Mouse (Mus musculus) midbrain, embryonic 14.5 days (tissue): ENCODE measurements around the gene Mprip. TPM values are rescaled to one million over a fixed set of nuclear protein-coding genes. Genes with fewer than 3 reads are reported as not detected.
"Not testable (repeated sequence)": the region's sequence is repeated elsewhere in the genome, so short reads cannot be mapped to it uniquely, and the experiment has no call there.

ENCODE experiments used
- ATAC-seq: fragments of 200-750 bp; cut with Nextera tagmentation; 2 replicates; pipeline ENCODE4 v1.8.0; 2017; ENCODE audit warnings: moderate number of reproducible peaks, moderate library complexity; ENCODE audit not compliant: low FRiP score, low TSS enrichment
- DNase-seq: peaks from one replicate; pipeline ENCODE4 v3.0.0-alpha.2; 2015
- H3K27ac ChIP-seq: fragments of 300-500 bp; sonication (generic); replicated peaks from 2 replicates; pipeline ENCODE4 v1.5.1; 2014; ENCODE audit warnings: mild to moderate bottlenecking, low read depth, low read length, moderate library complexity
- H3K27me3 ChIP-seq: fragments of 300-500 bp; sonication (generic); 2 replicates; pipeline ENCODE4 v1.6.1; 2014; ENCODE audit warnings: low read length, control low read depth, mixed read lengths; ENCODE audit not compliant: control insufficient read depth, insufficient read depth
- H3K36me3 ChIP-seq: fragments of 300-500 bp; sonication (generic); 2 replicates; pipeline ENCODE4 v1.6.1; 2014; ENCODE audit warnings: low read length, control low read depth; ENCODE audit not compliant: control insufficient read depth, insufficient read depth
- H3K4me1 ChIP-seq: fragments of 300-500 bp; sonication (generic); 2 replicates; pipeline ENCODE4 v1.6.1; 2014; ENCODE audit warnings: mild to moderate bottlenecking, antibody characterized with exemption, low read length, control low read depth; ENCODE audit not compliant: control insufficient read depth, insufficient read depth
- H3K4me2 ChIP-seq: fragments of 300-500 bp; sonication (generic); 2 replicates; pipeline ENCODE4 v1.6.1; 2014; ENCODE audit warnings: mild to moderate bottlenecking, low read length, moderate library complexity
- H3K4me3 ChIP-seq: fragments of 300-500 bp; sonication (generic); replicated peaks from 2 replicates; pipeline ENCODE4 v1.5.1; 2014; ENCODE audit warnings: low read depth, low read length
- H3K9ac ChIP-seq: fragments of 300-500 bp; sonication (generic); replicated peaks from 2 replicates; pipeline ENCODE4 v1.6.1; 2014; ENCODE audit warnings: mild to moderate bottlenecking, low read length, moderate library complexity
- H3K9me3 ChIP-seq: fragments of 300-500 bp; sonication (generic); 2 replicates; pipeline ENCODE4 v1.6.1; 2016; ENCODE audit warnings: low read length, control low read depth, mixed read lengths; ENCODE audit not compliant: control insufficient read depth
- WGBS: fragments of 180-500 bp; shearing (Covaris S2); extraction: QIAGEN DNeasy Blood & Tissue Kit; methylation state at CpG from one replicate; pipeline ENCODE4 v1.1.7; 2014; 5-methylcytosine and 5-hydroxymethylcytosine counted together
- polyA plus RNA-seq: library from polyadenylated mRNA; unstranded; fragments of >200 nt; fragmentation: Nextera tagmentation; extraction: Ambion mirVana; gene quantifications from 2 replicates; pipeline ENCODE4 v1.2.1, GENCODE M21; 2014

The Mprip gene
- polyA plus RNA-seq, 1 experiment from 2014 or later = 68.7 TPM

GRCm38 (mm10) chr11:59715424-59715840 is 54.3 kb downstream of the Mprip start:
- H3K36me3 ChIP-seq = no peaks in the 10 kb centered on the region
- no peak overlapping the region for H3K27ac ChIP-seq
- DNase-seq (no peak), ATAC-seq (no peak)
- H3K4me1 ChIP-seq = no peaks in the 10 kb centered on the region
- H3K27me3 ChIP-seq = no peaks in the 10 kb centered on the region
- no peak overlapping the region for H3K9ac ChIP-seq
- 92% methylated on average over 3 of the region's 3 CpGs for WGBS
- no peaks in the 10 kb centered on the region for H3K9me3 ChIP-seq
- no peak overlapping the region for H3K4me3 ChIP-seq
- no peak overlapping the region for H3K4me2 ChIP-seq

GRCm38 (mm10) chr11:59717801-59718291 is 56.7 kb downstream of the Mprip start:
- Histone ChIP-seq H3K9ac (no peak overlapping the region), H3K4me1 (no peaks in the 10 kb centered on the region), H3K27me3 (no peaks in the 10 kb centered on the region), H3K36me3 (no peaks in the 10 kb centered on the region), H3K9me3 (no peaks in the 10 kb centered on the region), H3K4me2 (no peak overlapping the region), H3K4me3 (no peak overlapping the region), H3K27ac (no peak overlapping the region)
- ATAC-seq (no peak), DNase-seq (no peak)
- WGBS = 92% methylated on average over 4 of the region's 4 CpGs

DNA sequence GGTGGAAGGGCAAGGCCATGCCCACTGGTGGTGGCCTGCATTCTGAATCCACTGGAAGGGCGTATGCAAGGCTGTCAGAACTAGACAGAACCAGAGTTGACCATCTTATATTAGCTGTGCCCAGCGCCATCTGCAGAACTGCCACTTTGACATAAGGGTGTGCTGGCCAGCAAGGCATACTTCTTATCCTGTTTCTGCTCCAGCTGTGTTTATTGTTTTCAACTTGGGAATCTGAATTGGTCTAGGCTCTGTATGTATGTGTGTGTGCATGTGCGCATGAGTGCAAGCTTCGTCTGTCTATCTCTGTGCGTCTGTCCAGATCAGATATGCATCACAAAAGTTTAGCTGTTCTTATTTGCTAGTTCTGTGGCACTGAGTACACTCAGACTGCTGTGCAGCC is 58.1 kb downstream of the Mprip start:
- H3K9ac ChIP-seq = no peak overlapping the region
- DNase-seq (no peak), ATAC-seq (no peak)
- 86% methylated on average over 5 of the region's 5 CpGs for WGBS
- no peak overlapping the region for H3K4me3 ChIP-seq
- H3K4me1 ChIP-seq = no peaks in the 10 kb centered on the region
- no peak overlapping the region for H3K27ac ChIP-seq
- H3K27me3 ChIP-seq = no peaks in the 10 kb centered on the region
- H3K9me3 ChIP-seq = no peaks in the 10 kb centered on the region
- no peak overlapping the region for H3K4me2 ChIP-seq
- no peaks in the 10 kb centered on the region for H3K36me3 ChIP-seq

GRCm38 (mm10) chr11:59721385-59721784 is 60.3 kb downstream of the Mprip start:
- H3K27ac ChIP-seq = no peak overlapping the region
- H3K9me3 ChIP-seq = no peaks in the 10 kb centered on the region
- no peak for ATAC-seq
- H3K9ac ChIP-seq = no peak overlapping the region
- H3K36me3 ChIP-seq = no peaks in the 10 kb centered on the region
- H3K4me2 ChIP-seq = no peak overlapping the region
- H3K4me1 ChIP-seq = no peaks in the 10 kb centered on the region
- H3K4me3 ChIP-seq = no peak overlapping the region
- no peak for DNase-seq
- 79% methylated on average over 2 of the region's 2 CpGs for WGBS
- H3K27me3 ChIP-seq = no peaks in the 10 kb centered on the region

DNA sequence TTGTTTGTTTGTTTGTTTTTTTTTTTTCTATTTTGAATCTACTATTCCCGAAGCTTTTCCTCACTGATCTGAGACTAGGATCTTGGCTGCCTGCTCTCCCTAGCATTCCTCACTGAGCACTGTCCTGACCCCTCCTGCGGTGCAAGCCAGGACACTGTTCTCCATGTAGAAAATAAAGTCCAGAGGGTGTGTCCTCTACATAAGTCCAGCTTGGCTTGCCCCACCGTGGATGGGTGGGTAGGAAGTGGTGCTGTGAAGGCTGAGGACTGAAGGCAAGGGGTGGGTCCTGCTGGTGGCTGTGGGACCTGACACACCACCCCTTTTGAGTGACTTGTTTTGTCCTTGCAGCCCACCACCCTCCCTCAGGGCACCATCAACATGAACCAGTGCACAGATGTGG is 66.1 kb downstream of the Mprip start:
- no peak overlapping the region for H3K4me3 ChIP-seq
- WGBS = 89% methylated on average over 3 of the region's 3 CpGs

GRCm38 (mm10) chr11:59731821-59732220 is 70.7 kb downstream of the Mprip start:
- H3K4me2 ChIP-seq = no peak overlapping the region
- H3K4me3 ChIP-seq = no peak overlapping the region
- no peak for DNase-seq
- no peaks in the 10 kb centered on the region for H3K27me3 ChIP-seq
- H3K36me3 ChIP-seq = peaks cover 51% of the 10 kb centered on the region
- no peaks in the 10 kb centered on the region for H3K4me1 ChIP-seq
- no peak for ATAC-seq
- H3K9me3 ChIP-seq = no peaks in the 10 kb centered on the region
- H3K27ac ChIP-seq = no peak overlapping the region
- H3K9ac ChIP-seq = no peak overlapping the region
- WGBS = 83% methylated on average over 3 of the region's 3 CpGs

More for the DNA sequence above, 66.1 kb downstream of the Mprip start:
- Histone ChIP-seq H3K9ac (no peak overlapping the region), H3K27me3 (no peaks in the 10 kb centered on the region), H3K27ac (no peak overlapping the region), H3K9me3 (no peaks in the 10 kb centered on the region), H3K4me1 (no peaks in the 10 kb centered on the region), H3K36me3 (peaks cover 29% of the 10 kb centered on the region), H3K4me2 (no peak overlapping the region)
- DNase-seq (no peak), ATAC-seq (no peak)

GRCm38 (mm10) chr11:59732407-59733066 is 71.4 kb downstream of the Mprip start:
- Histone ChIP-seq H3K9ac (no peak overlapping the region), H3K9me3 (no peaks in the 10 kb centered on the region), H3K4me3 (no peak overlapping the region), H3K4me1 (no peaks in the 10 kb centered on the region), H3K4me2 (no peak overlapping the region), H3K36me3 (peaks cover 58% of the 10 kb centered on the region), H3K27ac (no peak overlapping the region), H3K27me3 (no peaks in the 10 kb centered on the region)
- ATAC-seq = no peak
- WGBS = 55% methylated on average over 1 of the region's 1 CpGs
- peak; percentile 29 for DNase-seq

DNA sequence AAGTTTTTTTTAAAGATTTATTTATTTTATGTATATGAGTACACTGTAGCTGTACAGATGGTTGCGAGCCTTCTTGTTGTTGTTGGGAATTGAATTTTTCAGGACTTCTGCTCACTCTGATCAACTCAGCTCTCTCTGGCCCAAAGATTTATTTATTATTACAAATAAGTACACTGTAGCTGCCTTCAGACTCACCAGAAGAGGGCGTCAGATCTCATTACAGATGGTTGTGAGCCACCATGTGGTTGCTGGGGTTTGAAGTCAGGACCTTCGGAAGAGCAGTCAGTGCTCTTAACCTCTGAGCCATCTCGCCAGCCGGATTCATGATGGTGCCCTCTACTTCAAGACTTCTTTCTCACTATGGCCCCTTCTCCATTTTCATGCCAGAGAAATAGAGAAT is 72.5 kb downstream of the Mprip start:
- H3K4me1 ChIP-seq, H3K4me2 ChIP-seq, DNase-seq, H3K27me3 ChIP-seq, H3K9ac ChIP-seq, ATAC-seq, H3K27ac ChIP-seq, H3K9me3 ChIP-seq, H3K4me3 ChIP-seq: not testable (repeated sequence)
- peaks cover 64% of the 10 kb centered on the region for H3K36me3 ChIP-seq
- 75% methylated on average over 5 of the region's 5 CpGs for WGBS

DNA sequence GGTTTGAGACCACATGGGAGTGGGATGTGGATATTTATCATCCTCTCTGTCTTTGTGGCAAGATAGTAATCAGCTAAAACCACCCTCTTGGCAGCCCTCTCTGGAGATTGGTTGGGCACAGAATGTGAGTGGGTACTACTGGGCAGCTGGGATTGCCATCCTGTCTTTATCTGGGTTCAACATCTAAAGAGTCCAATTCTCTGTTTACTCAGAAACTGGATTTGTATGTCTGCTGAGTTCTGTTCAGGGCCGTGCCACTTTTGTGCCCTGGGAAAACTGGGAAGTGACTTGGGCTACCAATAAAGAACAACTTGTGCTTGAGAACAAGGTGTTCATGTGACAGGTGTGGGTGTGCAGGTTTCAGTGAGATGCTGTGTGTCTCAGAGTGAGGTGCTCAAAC is 73.2 kb downstream of the Mprip start:
- H3K27me3 ChIP-seq = no peaks in the 10 kb centered on the region
- H3K9me3 ChIP-seq = no peaks in the 10 kb centered on the region
- DNase-seq = no peak
- H3K4me2 ChIP-seq = no peak overlapping the region
- no peak overlapping the region for H3K27ac ChIP-seq
- 95% methylated on average over 1 of the region's 1 CpGs for WGBS
- ATAC-seq = no peak
- H3K36me3 ChIP-seq = peaks cover 67% of the 10 kb centered on the region
- no peaks in the 10 kb centered on the region for H3K4me1 ChIP-seq
- H3K4me3 ChIP-seq = no peak overlapping the region
- H3K9ac ChIP-seq = no peak overlapping the region
